Mouse (Mus musculus): ENCODE data around the gene Bnc1.

DNA sequence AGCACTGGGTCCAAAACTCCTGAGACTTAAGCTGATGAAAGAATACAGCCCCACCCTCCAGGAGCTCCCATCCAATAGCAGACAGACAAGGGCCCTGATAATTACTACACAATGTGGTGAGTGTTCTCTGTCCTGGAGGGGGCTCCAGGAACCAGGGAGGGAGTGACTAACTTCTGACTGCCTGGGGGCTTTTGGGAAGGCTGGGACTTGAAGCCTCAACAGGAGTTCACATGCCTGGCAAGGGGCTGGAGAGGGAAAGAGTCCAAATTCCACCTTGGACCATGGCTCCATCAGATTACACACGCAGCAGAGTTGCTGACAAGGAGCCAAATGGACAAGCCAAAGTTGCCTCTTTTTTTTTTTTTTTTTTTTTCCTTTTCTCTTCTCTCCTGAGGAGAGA, 41.3 kb upstream of the Bnc1 start:
- no peak for TF ChIP-seq CTCF (IDR thresholded peaks at IDR 0.05; ENCODE audit: low read depth, low read length)
- TF ChIP-seq POLR2A (IDR thresholded peaks at IDR 0.05; ENCODE audit: extremely low read depth, insufficient read depth, low read length), result no peak

Data from liver, adult 2 months (tissue).